8 mouse cellular contexts compared by ENCODE assay signal in the genomic region with DNA sequence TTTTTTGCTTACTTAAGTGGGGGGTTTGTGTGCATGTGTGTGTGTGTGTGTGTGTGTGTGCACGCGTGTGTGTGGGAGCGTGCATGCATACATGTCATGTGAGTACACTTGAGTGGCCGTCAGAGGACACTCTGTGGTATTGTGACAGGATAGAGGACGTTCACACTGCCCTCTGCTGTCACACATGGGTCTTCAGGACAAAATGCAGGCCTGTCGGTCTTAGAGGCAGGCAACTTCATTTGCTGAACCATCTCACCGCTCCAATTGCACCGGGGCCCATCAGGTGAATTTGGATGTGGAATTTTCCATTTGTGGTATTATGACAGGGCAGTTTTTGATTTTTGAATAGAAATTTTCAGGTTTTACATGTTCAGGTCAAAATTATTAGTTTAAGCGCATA. TPM values are rescaled to one million over a fixed set of nuclear protein-coding genes. Genes with fewer than 3 reads are reported as not detected.
DNase-seq lines count a peak whose midpoint lies in the region; ATAC-seq and TF ChIP-seq lines count a peak whose summit lies in the region.
"Had no signal": no experiment of that assay in that cellular context is flagged by ENCODE, and none has a peak within 500 bp of the region (broad histone marks: within the 10 kb centered on the region; RNA-seq: fewer than 3 reads in every experiment).

No protein-coding gene starts in this region.

- H3K27me3 ChIP-seq in kidney, embryonic 14.5 days (ENCODE audit: control insufficient read depth, insufficient read depth, low read length) = no peaks in the 10 kb centered on the region
- H3K27me3 ChIP-seq in liver, embryonic 15.5 days = no peaks in the 10 kb centered on the region
- H3K27me3 ChIP-seq: neural tube, embryonic 13.5 days had no signal

- no peak overlapping the region for H3K27ac ChIP-seq in kidney, embryonic 14.5 days (ENCODE audit: low read depth, low read length)
- H3K27ac ChIP-seq in cortical plate, adult 2 months (ENCODE audit: insufficient read depth, low read length) = no peak overlapping the region
- H3K27ac ChIP-seq in liver, embryonic 15.5 days (replicated peaks) = 0 out of 2 replicates have a peak overlapping the region, but pooled peaks have one; percentile 39
- H3K27ac ChIP-seq: neural tube, embryonic 13.5 days had no signal

- no peak for TF ChIP-seq POLR2A in cortical plate, adult 2 months (IDR thresholded peaks at IDR 0.05; ENCODE audit: extremely low read depth, insufficient read depth, low read length)

- H3K4me2 ChIP-seq in kidney, embryonic 14.5 days (replicated peaks; ENCODE audit: low read depth, low read length) = no peak overlapping the region
- H3K4me2 ChIP-seq in liver, embryonic 15.5 days = no peak overlapping the region
- H3K4me2 ChIP-seq: neural tube, embryonic 13.5 days had no signal

- no peak for ATAC-seq in kidney, embryonic 14.5 days (ENCODE audit: low FRiP score, low TSS enrichment)
- ATAC-seq in liver, embryonic 15.5 days (ENCODE audit: insufficient read depth) = peak; percentile 19; the same call in 1 of the 2 replicates
- ATAC-seq in neutrophil, adult 5-6 weeks (ENCODE audit: extremely low read depth, insufficient number of reproducible peaks, low FRiP score, poor library complexity, severe bottlenecking) = peak; percentile 52; the same call in 1 of the 2 replicates

- no peaks in the 10 kb centered on the region for H3K9me3 ChIP-seq in kidney, embryonic 14.5 days (ENCODE audit: control insufficient read depth, low read length)
- no peaks in the 10 kb centered on the region for H3K9me3 ChIP-seq in liver, embryonic 15.5 days (replicated peaks)
- H3K9me3 ChIP-seq: neural tube, embryonic 13.5 days had no signal

- TF ChIP-seq CTCF in cortical plate, adult 2 months (IDR thresholded peaks at IDR 0.05; ENCODE audit: extremely low read depth, insufficient read depth, low read length) = peak; percentile 47

- H3K4me3 ChIP-seq in kidney, embryonic 14.5 days (ENCODE audit: low read length) = no peak overlapping the region
- no peak overlapping the region for H3K4me3 ChIP-seq in cortical plate, adult 2 months (ENCODE audit: insufficient read depth, low read length)
- H3K4me3 ChIP-seq in liver, embryonic 15.5 days (replicated peaks) = no peak overlapping the region
- H3K4me3 ChIP-seq: neural tube, embryonic 13.5 days had no signal

- peaks cover 45% of the 10 kb centered on the region for H3K36me3 ChIP-seq in kidney, embryonic 14.5 days (ENCODE audit: control insufficient read depth, insufficient read depth, low read length)
- H3K36me3 ChIP-seq in liver, embryonic 15.5 days (replicated peaks) = peaks cover 77% of the 10 kb centered on the region

- peak; percentile 50 for DNase-seq in kidney, postnatal 14 days
- DNase-seq in adrenal gland, postnatal 36 days = peak; percentile 40 to 54
- no peak for DNase-seq in spleen, postnatal 4 days (ENCODE audit: low spot score in 2 of 2)

- no peak overlapping the region for H3K9ac ChIP-seq in kidney, embryonic 14.5 days (ENCODE audit: low read depth, low read length)
- H3K9ac ChIP-seq in liver, embryonic 15.5 days = no peak overlapping the region
- H3K9ac ChIP-seq: neural tube, embryonic 13.5 days had no signal

- 59% methylated on average over 9 of the region's 9 CpGs for WGBS in kidney, embryonic 14.5 days
- WGBS in liver, embryonic 15.5 days (ENCODE audit: insufficient replicate concordance) = 58% methylated on average over 9 of the region's 9 CpGs

- peaks cover 8% of the 10 kb centered on the region; the same call in 1 of the 2 replicates for H3K4me1 ChIP-seq in kidney, embryonic 14.5 days (ENCODE audit: control insufficient read depth, insufficient read depth, low read length)
- H3K4me1 ChIP-seq in cortical plate, adult 2 months (ENCODE audit: control insufficient read depth, insufficient read depth, low read length) = no peaks in the 10 kb centered on the region
- peaks cover 34% of the 10 kb centered on the region for H3K4me1 ChIP-seq in liver, embryonic 15.5 days (replicated peaks)

RNA-seq across cellular contexts. Expression of a gene that starts 14.2 kb away (rescaled TPM):
- 36.0 and 45.7 TPM in 2 replicates for polyA plus RNA-seq in kidney, embryonic 14.5 days (2014; fragmentation: Nextera tagmentation; extraction: Ambion mirVana)
- total RNA-seq in adrenal gland, postnatal 36 days (2021) = 10 to 100 TPM; 31.2 to 38.0 TPM
- polyA plus RNA-seq in cortical plate, adult 2 months (2012; rRNA removed) = 31.6 and 32.9 TPM in 2 replicates
- polyA plus RNA-seq in liver, embryonic 15.5 days (2015; fragmentation: Nextera tagmentation; extraction: Ambion mirVana) = 16.1 and 17.1 TPM in 2 replicates
- total RNA-seq in neutrophil, adult 5-6 weeks (2017) = 58.2 and 72.7 TPM in 2 replicates

RNA-seq across cellular contexts. Expression of a gene that starts 36.5 kb away (rescaled TPM):
- polyA plus RNA-seq in kidney, embryonic 14.5 days (2014; fragmentation: Nextera tagmentation; extraction: Ambion mirVana) = 20.0 and 34.7 TPM in 2 replicates
- total RNA-seq in adrenal gland, postnatal 36 days (2021) = 10 to 100 TPM; 54.7 to 60.2 TPM
- 91.1 and 96.8 TPM in 2 replicates for polyA plus RNA-seq in cortical plate, adult 2 months (2012; rRNA removed)
- polyA plus RNA-seq in liver, embryonic 15.5 days (2015; fragmentation: Nextera tagmentation; extraction: Ambion mirVana) = 6.8 and 7.4 TPM in 2 replicates
- 81.5 and 86.4 TPM in 2 replicates for total RNA-seq in neutrophil, adult 5-6 weeks (2017)

RNA-seq across cellular contexts. Expression of a gene that starts 57.7 kb away (rescaled TPM):
- polyA plus RNA-seq in kidney, embryonic 14.5 days (2014; fragmentation: Nextera tagmentation; extraction: Ambion mirVana) = 2.9 and 3.0 TPM in 2 replicates
- total RNA-seq in adrenal gland, postnatal 36 days (2021) = 10 to 100 TPM in 1 of 2 experiments, 1 to 10 TPM in 1; 8.8 to 15.4 TPM
- 6.8 and 8.2 TPM in 2 replicates for polyA plus RNA-seq in cortical plate, adult 2 months (2012; rRNA removed)
- 1.7 and 2.1 TPM in 2 replicates for polyA plus RNA-seq in liver, embryonic 15.5 days (2015; fragmentation: Nextera tagmentation; extraction: Ambion mirVana)
- 8.3 and 9.1 TPM in 2 replicates for total RNA-seq in neutrophil, adult 5-6 weeks (2017)

Comparison
In these comparisons a context has a peak if more than half of its experiments do, and no peak if none do; other contexts are left out.
1. DNase-seq: peak in kidney, postnatal 14 days (single experiment) and adrenal gland, postnatal 36 days (2 of 2); none in spleen, postnatal 4 days (0 of 2).